Mouse (Mus musculus) heart, embryonic 16.5 days (tissue): Measurements from ENCODE around the gene Pbx1. TPM values are rescaled to one million over a fixed set of nuclear protein-coding genes. Genes with fewer than 3 reads are reported as not detected.

Source experiments
- ATAC-seq: fragments of 200-750 bp; cut with Nextera tagmentation; replicated peaks from 2 replicates; pipeline ENCODE4 v1.8.0; 2017; ENCODE audit warnings: moderate number of reproducible peaks; ENCODE audit not compliant: insufficient read depth, low FRiP score; ENCODE audit errors: extremely low read depth
- H3K27ac ChIP-seq: fragments of 300-500 bp; sonication (generic); 2 replicates; pipeline ENCODE4 v1.5.1; 2014; ENCODE audit warnings: mild to moderate bottlenecking, low read length, control low read depth, moderate library complexity
- H3K27me3 ChIP-seq: fragments of 300-500 bp; sonication (generic); 2 replicates; pipeline ENCODE4 v1.6.1; 2014; ENCODE audit warnings: low read length, mixed read lengths; ENCODE audit not compliant: control insufficient read depth, insufficient read depth
- H3K36me3 ChIP-seq: fragments of 300-500 bp; sonication (generic); 2 replicates; pipeline ENCODE4 v1.6.1; 2014; ENCODE audit not compliant: control insufficient read depth, insufficient read depth
- H3K4me1 ChIP-seq: fragments of 300-500 bp; sonication (generic); 2 replicates; pipeline ENCODE4 v1.6.1; 2014; ENCODE audit warnings: low read length, mixed read lengths; ENCODE audit not compliant: control insufficient read depth, insufficient read depth
- H3K4me2 ChIP-seq: fragments of 300-500 bp; sonication (generic); 2 replicates; pipeline ENCODE4 v1.6.1; 2014; ENCODE audit warnings: low read depth, mild to moderate bottlenecking, control low read depth, low read length
- H3K4me3 ChIP-seq: fragments of 300-500 bp; sonication (generic); 2 replicates; pipeline ENCODE4 v1.5.1; 2014; ENCODE audit warnings: mild to moderate bottlenecking, control low read depth, low read length
- H3K9ac ChIP-seq: fragments of 300-500 bp; sonication (generic); 2 replicates; pipeline ENCODE4 v1.6.1; 2014; ENCODE audit warnings: low read length, control low read depth
- H3K9me3 ChIP-seq: fragments of 300-500 bp; sonication (generic); replicated peaks from 2 replicates; pipeline ENCODE4 v1.6.1; 2016; ENCODE audit warnings: low read length; ENCODE audit not compliant: control insufficient read depth
- WGBS: fragments of 180-500 bp; shearing (Covaris S2); extraction: QIAGEN DNeasy Blood & Tissue Kit; methylation state at CpG from one replicate; pipeline ENCODE4 v1.1.7; 2014; 5-methylcytosine and 5-hydroxymethylcytosine counted together
- polyA plus RNA-seq: library from polyadenylated mRNA; unstranded; fragments of >200 nt; fragmentation: Nextera tagmentation; extraction: Ambion mirVana; gene quantifications from 2 replicates; pipeline ENCODE4 v1.2.1, GENCODE M21; 2015

Gene Pbx1
- polyA plus RNA-seq, 1 experiment from 2014 or later: 18.0 TPM

DNA sequence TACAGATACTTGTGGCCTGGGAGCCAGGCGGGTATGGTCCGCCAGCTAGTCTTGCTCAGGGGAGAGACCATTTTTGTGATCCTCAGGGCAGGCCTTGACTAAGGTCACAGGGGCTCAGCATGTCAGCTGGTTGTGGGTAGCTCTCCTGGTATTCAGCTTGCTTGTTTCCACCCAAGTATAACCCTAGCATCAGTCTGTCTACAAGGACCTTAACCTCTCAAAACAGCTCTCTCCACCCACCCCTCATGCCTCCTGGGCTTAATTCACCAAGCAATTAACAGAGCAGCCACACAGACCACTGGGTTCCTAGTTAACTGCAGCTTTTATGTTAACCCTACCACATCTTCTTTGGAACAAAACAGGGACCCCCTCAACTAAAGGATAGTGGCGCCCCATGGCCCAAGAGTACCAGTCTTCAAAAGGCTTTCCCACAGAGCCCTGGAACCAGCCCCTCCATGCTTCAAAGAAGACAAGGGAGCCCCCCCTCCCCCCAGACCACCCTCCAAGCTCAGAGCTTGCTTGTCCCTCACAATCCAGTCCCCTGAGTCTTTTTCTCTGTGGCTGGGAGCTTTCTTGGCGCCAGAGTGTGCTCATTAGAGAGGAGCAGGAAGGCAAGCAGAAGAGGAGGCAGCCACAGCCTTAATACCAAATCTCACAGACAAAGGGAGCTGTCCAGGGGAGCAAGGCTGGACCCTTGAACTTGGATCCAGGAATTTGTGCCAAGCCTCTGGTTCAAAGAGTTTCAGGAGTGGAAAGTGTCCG, 48.1 kb downstream of the Pbx1 start:
- H3K4me2 ChIP-seq: no peak overlapping the region
- no peaks in the 10 kb centered on the region for H3K36me3 ChIP-seq
- peak overlapping the region; percentile 80 for H3K27ac ChIP-seq
- no peaks in the 10 kb centered on the region for H3K27me3 ChIP-seq
- WGBS: 51% methylated on average over 5 of the region's 5 CpGs
- H3K9me3 ChIP-seq: no peaks in the 10 kb centered on the region
- H3K4me3 ChIP-seq: no peak overlapping the region
- no peak for ATAC-seq
- H3K4me1 ChIP-seq: peaks cover 67% of the 10 kb centered on the region
- H3K9ac ChIP-seq: peak overlapping the region; percentile 48

DNA sequence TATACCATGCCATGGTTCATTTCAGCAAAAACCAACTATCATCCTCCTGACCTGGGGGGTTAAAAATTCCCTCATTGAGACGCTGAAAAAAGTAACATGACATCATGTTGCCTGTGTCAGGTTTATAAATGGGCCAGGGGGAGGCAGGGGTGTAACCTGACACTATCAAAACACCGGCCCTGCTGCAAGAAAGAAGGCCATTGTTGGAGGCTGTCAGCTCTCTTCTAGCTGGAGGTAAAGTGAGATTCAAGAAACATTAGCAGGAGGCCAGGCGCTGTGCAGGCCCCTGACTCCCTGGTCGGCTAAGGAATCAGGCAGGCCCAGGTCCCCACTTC, 49.3 kb downstream of the Pbx1 start:
- WGBS: 7% methylated on average over 4 of the region's 4 CpGs
- peak overlapping the region; percentile 66 for H3K9ac ChIP-seq
- H3K27ac ChIP-seq: peak overlapping the region; percentile 79
- H3K4me1 ChIP-seq: peaks cover 67% of the 10 kb centered on the region
- H3K4me3 ChIP-seq: no peak overlapping the region
- H3K9me3 ChIP-seq: no peaks in the 10 kb centered on the region
- peak overlapping the region; percentile 19; the same call in 1 of the 2 replicates for H3K4me2 ChIP-seq
- no peaks in the 10 kb centered on the region for H3K36me3 ChIP-seq
- ATAC-seq: peak; percentile 85
- H3K27me3 ChIP-seq: no peaks in the 10 kb centered on the region

DNA sequence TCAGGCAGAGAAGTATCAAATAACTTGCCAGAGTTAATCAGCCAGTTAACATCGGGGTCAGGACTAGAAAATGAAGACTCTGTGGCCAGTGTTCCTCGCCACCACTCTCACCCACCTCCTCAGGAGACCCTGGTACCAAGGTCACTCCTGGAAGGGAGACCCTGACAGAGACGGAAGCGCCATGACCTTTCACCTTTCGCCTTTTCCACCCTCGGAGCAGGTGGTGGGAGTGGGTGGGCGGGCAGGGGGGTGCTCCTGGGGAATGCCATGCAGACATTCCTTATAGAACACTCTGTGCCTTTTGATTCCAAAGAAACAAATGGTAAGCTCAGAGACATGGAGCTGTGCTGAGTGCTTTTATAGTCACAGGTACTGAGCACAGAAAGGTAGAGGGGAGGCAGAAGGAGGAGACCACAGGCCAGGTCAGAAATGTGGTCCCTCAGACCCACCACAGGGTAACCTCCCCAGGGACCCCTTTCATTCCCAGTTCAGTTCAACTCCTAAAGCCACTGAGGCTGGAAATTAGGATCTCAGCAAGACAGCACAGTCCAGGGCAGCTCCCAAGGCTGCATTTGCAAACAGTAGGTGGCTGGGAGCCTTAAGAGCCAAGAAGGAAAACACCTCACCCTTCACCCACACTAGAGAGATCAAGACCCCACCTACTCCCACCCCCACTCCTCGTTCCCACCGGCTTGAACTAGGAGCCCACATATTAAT, 49.8 kb downstream of the Pbx1 start:
- peak overlapping the region; percentile 31; the same call in 1 of the 2 replicates for H3K9ac ChIP-seq

DNA sequence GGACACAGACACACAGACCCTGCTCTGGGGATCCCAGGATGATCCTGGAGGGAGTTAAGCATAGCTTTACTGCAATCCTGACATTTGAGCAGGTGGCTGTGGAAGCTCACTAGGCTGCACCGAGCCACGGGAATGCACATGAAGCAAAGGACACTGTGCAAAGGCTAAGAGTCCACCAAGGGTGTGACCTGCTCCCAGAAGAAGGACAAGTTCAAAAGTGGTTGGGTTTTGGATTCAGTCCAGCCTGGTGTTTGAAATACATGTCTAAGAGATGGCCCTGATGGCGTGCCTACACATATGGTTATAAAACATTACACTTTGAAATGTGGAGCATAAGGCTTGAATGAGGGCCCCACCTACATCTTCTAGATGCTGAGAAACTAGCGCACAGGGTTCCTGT, 50.6 kb downstream of the Pbx1 start:
- Histone ChIP-seq H3K9ac (no peak overlapping the region), H3K4me2 (no peak overlapping the region), H3K36me3 (no peaks in the 10 kb centered on the region), H3K27ac (peak overlapping the region; percentile 84), H3K4me3 (no peak overlapping the region), H3K4me1 (peaks cover 67% of the 10 kb centered on the region), H3K27me3 (no peaks in the 10 kb centered on the region), H3K9me3 (no peaks in the 10 kb centered on the region)
- ATAC-seq: no peak
- 52% methylated on average over 4 of the region's 4 CpGs for WGBS

More for the DNA sequence above, 49.8 kb downstream of the Pbx1 start:
- Histone ChIP-seq H3K27ac (peak overlapping the region; percentile 79), H3K4me3 (no peak overlapping the region), H3K36me3 (no peaks in the 10 kb centered on the region), H3K9me3 (no peaks in the 10 kb centered on the region), H3K4me1 (peaks cover 67% of the 10 kb centered on the region), H3K27me3 (no peaks in the 10 kb centered on the region), H3K4me2 (peak overlapping the region; percentile 13; the same call in 1 of the 2 replicates)
- WGBS: 30% methylated on average over 9 of the region's 9 CpGs
- peak; percentile 15; the same call in 1 of the 2 replicates for ATAC-seq

DNA sequence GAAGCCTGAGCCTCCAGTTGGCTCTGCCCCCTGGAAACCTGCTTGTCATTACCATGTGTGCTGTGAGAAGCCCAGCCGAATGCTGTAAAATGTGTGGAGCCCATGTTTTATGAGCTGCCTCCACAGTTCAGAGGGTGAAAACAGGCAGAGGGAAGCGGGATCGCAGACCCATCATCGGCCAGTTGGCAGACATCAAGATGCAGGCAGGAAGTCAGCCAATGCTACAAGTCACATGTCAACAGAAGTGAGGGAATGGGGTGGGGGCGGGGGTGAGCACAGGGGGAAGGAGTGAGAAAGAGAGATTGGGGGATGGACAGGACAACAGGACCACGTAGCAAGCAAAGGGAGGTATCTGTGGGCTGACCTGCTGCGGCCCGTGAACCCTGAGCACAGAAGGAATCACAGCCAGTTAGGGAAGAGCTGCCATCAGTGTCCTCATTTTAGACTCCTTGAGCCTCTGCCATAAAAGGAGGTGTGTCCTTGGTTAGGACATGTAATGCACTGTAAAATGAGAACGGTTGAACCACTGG, 51.8 kb downstream of the Pbx1 start:
- WGBS: 24% methylated on average over 9 of the region's 9 CpGs
- Histone ChIP-seq H3K9ac (no peak overlapping the region), H3K9me3 (no peaks in the 10 kb centered on the region), H3K4me3 (no peak overlapping the region), H3K27me3 (no peaks in the 10 kb centered on the region), H3K4me1 (peaks cover 68% of the 10 kb centered on the region), H3K36me3 (no peaks in the 10 kb centered on the region), H3K27ac (peak overlapping the region; percentile 84), H3K4me2 (peak overlapping the region; percentile 36)
- ATAC-seq: peak; percentile 59

DNA sequence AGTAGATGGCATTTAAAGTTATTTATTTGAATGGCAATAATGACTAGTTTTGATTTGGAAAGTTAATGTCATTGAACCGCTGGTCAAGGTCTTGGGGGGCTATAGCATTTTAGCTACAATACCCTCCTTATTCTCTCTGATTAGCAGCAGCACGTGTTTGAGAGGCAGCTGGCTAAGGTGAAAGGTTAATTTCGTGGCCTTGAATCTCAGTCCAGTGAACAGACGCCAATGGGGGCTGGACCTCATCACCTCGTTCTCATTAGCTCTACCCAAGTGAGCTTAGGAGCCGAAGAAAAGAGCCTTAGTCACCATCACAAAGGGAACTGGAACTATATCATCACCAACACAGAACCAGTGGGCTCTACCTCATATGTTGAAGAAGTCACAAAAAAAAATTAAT, 54.4 kb downstream of the Pbx1 start:
- no peaks in the 10 kb centered on the region for H3K27me3 ChIP-seq
- H3K4me1 ChIP-seq: peaks cover 49% of the 10 kb centered on the region
- no peaks in the 10 kb centered on the region for H3K9me3 ChIP-seq
- no peak overlapping the region for H3K9ac ChIP-seq
- ATAC-seq: no peak
- H3K4me2 ChIP-seq: no peak overlapping the region
- no peak overlapping the region for H3K27ac ChIP-seq
- H3K36me3 ChIP-seq: peaks cover 3% of the 10 kb centered on the region; the same call in 1 of the 2 replicates
- no peak overlapping the region for H3K4me3 ChIP-seq
- 70% methylated on average over 6 of the region's 6 CpGs for WGBS

DNA sequence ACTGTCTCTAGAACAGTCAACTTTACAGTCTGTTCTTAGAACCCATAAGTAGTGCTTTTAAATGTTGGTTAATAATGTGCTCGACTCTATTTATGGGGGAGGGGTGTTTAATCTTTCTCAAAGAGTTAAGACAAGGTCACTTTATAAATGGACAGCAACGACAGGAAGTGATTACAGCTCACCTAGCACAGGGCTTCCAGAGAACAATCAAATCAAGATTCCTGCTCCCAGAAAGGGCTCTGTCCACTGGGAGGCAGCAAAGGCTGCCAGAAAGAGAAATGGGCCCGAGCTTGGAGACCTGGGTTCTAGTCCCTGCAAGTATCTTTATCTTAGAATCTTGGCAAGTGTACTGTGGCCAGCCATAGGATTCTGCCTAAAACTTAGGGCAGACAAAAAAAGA, 55.7 kb downstream of the Pbx1 start:
- 29% methylated on average over 3 of the region's 3 CpGs for WGBS
- no peak overlapping the region for H3K9ac ChIP-seq
- no peak overlapping the region for H3K4me3 ChIP-seq
- ATAC-seq: no peak
- H3K9me3 ChIP-seq: no peaks in the 10 kb centered on the region
- H3K36me3 ChIP-seq: peaks cover 3% of the 10 kb centered on the region; the same call in 1 of the 2 replicates
- no peaks in the 10 kb centered on the region for H3K27me3 ChIP-seq
- no peak overlapping the region for H3K4me2 ChIP-seq
- H3K4me1 ChIP-seq: peaks cover 40% of the 10 kb centered on the region
- peak overlapping the region; percentile 30; the same call in 1 of the 2 replicates for H3K27ac ChIP-seq

DNA sequence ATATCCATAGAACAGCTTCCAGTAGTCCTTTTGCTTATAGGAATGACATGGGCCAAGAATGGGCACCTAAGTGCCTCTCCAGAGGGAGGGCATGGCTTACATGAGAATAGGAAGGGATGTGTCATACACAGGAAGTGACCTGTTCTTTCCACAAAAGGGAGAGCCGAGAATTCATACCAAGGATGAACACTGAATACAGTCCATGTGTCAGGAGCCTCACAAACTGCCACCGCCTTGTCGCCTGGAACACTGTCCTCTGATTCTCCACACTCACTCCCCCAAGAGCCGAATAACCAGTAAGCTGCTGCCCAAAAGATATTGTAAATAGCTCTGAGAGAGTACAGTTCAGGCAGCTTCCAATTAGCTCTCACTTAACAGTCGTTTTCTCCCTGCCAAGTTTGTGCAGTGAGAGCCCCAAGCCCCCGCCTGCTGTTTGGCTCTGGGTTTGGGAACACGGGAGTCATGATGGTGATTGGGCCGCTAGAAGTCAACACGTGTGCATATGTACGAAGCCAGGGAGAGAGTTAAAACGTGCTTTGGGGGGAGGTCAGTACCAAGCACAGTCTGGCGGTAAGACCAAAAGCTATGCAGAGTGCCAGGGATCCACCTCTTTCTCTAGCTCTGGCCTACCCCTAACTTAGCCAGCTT, 57.0 kb downstream of the Pbx1 start:
- Histone ChIP-seq H3K27me3 (no peaks in the 10 kb centered on the region), H3K4me3 (no peak overlapping the region), H3K4me2 (peak overlapping the region; percentile 13; the same call in 1 of the 2 replicates), H3K27ac (peak overlapping the region; percentile 77), H3K9ac (peak overlapping the region; percentile 21; the same call in 1 of the 2 replicates), H3K36me3 (peaks cover 3% of the 10 kb centered on the region; the same call in 1 of the 2 replicates), H3K4me1 (peaks cover 28% of the 10 kb centered on the region), H3K9me3 (no peaks in the 10 kb centered on the region)
- peak; percentile 70 for ATAC-seq
- 51% methylated on average over 12 of the region's 12 CpGs for WGBS
